Mouse (Mus musculus) cerebellum, postnatal 14 days (tissue): ENCODE measurements at regions not wholly inside any gene's neighbourhood (a gene's known extent, or its start where the extent isn't known, plus 50 kb on each side); places are given as distances from the start of the nearest gene placed in this dataset.
"Not testable (repeated sequence)": the region's sequence is repeated elsewhere in the genome, so short reads cannot be mapped to it uniquely, and the experiment has no call there.

Experiments used
- DNase-seq, 2 experiments: peaks; one replicate each; pipeline ENCODE4 v3.0.0; 2021; ENCODE audit warnings: mixed read lengths in 2 of 2

GRCm38 (mm10) chr10:103507051-103507450, 139.5 kb downstream of the Slc6a15 start:
- DNase-seq = not testable (repeated sequence)

- DNase-seq = no peak
Measured at GRCm38 (mm10) chr10:103544502-103544901, 176.9 kb downstream of the Slc6a15 start.

- no peak for DNase-seq
Measured at GRCm38 (mm10) chr10:103549510-103549909, 181.9 kb downstream of the Slc6a15 start.

GRCm38 (mm10) chr10:103585097-103585496, 217.5 kb downstream of the Slc6a15 start:
- DNase-seq = no peak

- no peak for DNase-seq
Measured at GRCm38 (mm10) chr10:103585504-103585903, 217.9 kb downstream of the Slc6a15 start.

GRCm38 (mm10) chr10:103591985-103592384, 224.4 kb downstream of the Slc6a15 start:
- no peak for DNase-seq

- DNase-seq = no peak
Measured at GRCm38 (mm10) chr10:103641162-103641561, 273.6 kb downstream of the Slc6a15 start.

- no peak for DNase-seq
Measured at GRCm38 (mm10) chr10:103649848-103650247, 282.3 kb downstream of the Slc6a15 start.

- no peak for DNase-seq
Measured at GRCm38 (mm10) chr10:103673081-103673480, 305.5 kb downstream of the Slc6a15 start.

GRCm38 (mm10) chr10:103673765-103674164, 306.2 kb downstream of the Slc6a15 start:
- no peak for DNase-seq

GRCm38 (mm10) chr10:103692682-103693081, 325.1 kb downstream of the Slc6a15 start:
- no peak for DNase-seq

- no peak for DNase-seq
Measured at GRCm38 (mm10) chr10:103715080-103715725, 347.6 kb downstream of the Slc6a15 start.

- no peak for DNase-seq
Measured at GRCm38 (mm10) chr10:103718998-103719662, 351.5 kb downstream of the Slc6a15 start.

GRCm38 (mm10) chr10:103726680-103727079, 359.1 kb downstream of the Slc6a15 start:
- DNase-seq = no peak

- DNase-seq = no peak
Measured at GRCm38 (mm10) chr10:103731522-103731921, 363.9 kb downstream of the Slc6a15 start.

- no peak for DNase-seq
Measured at GRCm38 (mm10) chr10:103731981-103732380, 364.4 kb downstream of the Slc6a15 start.

- DNase-seq = no peak
Measured at GRCm38 (mm10) chr10:103780127-103780526, 362.7 kb upstream of the Gm21293 start.

GRCm38 (mm10) chr10:103784920-103785319, 357.9 kb upstream of the Gm21293 start:
- no peak for DNase-seq

- no peak for DNase-seq
Measured at GRCm38 (mm10) chr10:103829079-103829478, 313.7 kb upstream of the Gm21293 start.

GRCm38 (mm10) chr10:103832063-103832462, 310.7 kb upstream of the Gm21293 start:
- DNase-seq = no peak

GRCm38 (mm10) chr10:103855211-103855610, 287.6 kb upstream of the Gm21293 start:
- peak in 1 of 2 experiments; percentile 3 for DNase-seq

GRCm38 (mm10) chr10:103860890-103861289, 281.9 kb upstream of the Gm21293 start:
- no peak for DNase-seq

GRCm38 (mm10) chr10:103862120-103862519, 280.7 kb upstream of the Gm21293 start:
- no peak for DNase-seq

GRCm38 (mm10) chr10:103863909-103864308, 278.9 kb upstream of the Gm21293 start:
- no peak for DNase-seq

- DNase-seq = no peak
Measured at GRCm38 (mm10) chr10:103910098-103910497, 232.7 kb upstream of the Gm21293 start.
